Mouse (Mus musculus) erythroid progenitor cell, adult 5-6 weeks (primary cell): Measurements from ENCODE around the gene Clca4b. TPM values are rescaled to one million over a fixed set of nuclear protein-coding genes. Genes with fewer than 3 reads are reported as not detected.

Experiments used
- total RNA-seq, 2 experiments: library from RNA; stranded (forward) in 1 of 2; stranded (reverse) in 1 of 2; fragments of 150-400 nt in 1 of 2; fragments of 186-747, 209-891 nt in 1 of 2; gene quantifications; 2 replicates each; pipeline versions ENCODE4 v1.2.3 to v1.2.4; 2015 to 2017; ENCODE audit warnings: low replicate concordance in 2 of 2

Gene Clca4b
- total RNA-seq, 2 experiments from 2014 or later = not detected

Other genes starting within 250 kb of the Clca4b start
- gene Sh3glb1, start 212.2 kb downstream of the Clca4b start, total RNA-seq (2015; ENCODE audit: low replicate concordance) = 181 and 202 TPM in 2 replicates
- 166 and 182 TPM in 2 replicates for gene Sh3glb1, start 212.2 kb downstream of the Clca4b start, total RNA-seq (2017; ENCODE audit: low replicate concordance)
- gene Clca3a1, start 171.6 kb downstream of the Clca4b start, total RNA-seq (2015; ENCODE audit: low replicate concordance) = 9.2 and 20.5 TPM in 2 replicates
- 12.5 and 17.9 TPM in 2 replicates for gene Clca3a1, start 171.6 kb downstream of the Clca4b start, total RNA-seq (2017; ENCODE audit: low replicate concordance)
- gene Clca3a2, start 113.0 kb downstream of the Clca4b start, total RNA-seq (2015; ENCODE audit: low replicate concordance) = not detected in 2 replicates
- gene Clca3a2, start 113.0 kb downstream of the Clca4b start, total RNA-seq (2017; ENCODE audit: low replicate concordance) = not detected in 2 replicates
- not detected in 2 replicates for gene Clca3b, start 83.2 kb downstream of the Clca4b start, total RNA-seq (2015; ENCODE audit: low replicate concordance)
- gene Clca3b, start 83.2 kb downstream of the Clca4b start, total RNA-seq (2017; ENCODE audit: low replicate concordance) = not detected in 2 replicates
- not detected in 2 replicates for gene Clca4a, start 42.5 kb upstream of the Clca4b start, total RNA-seq (2015; ENCODE audit: low replicate concordance)
- gene Clca4a, start 42.5 kb upstream of the Clca4b start, total RNA-seq (2017; ENCODE audit: low replicate concordance) = not detected in 2 replicates
- not detected in 2 replicates for gene Clca1, start 100.2 kb upstream of the Clca4b start, total RNA-seq (2015; ENCODE audit: low replicate concordance)
- gene Clca1, start 100.2 kb upstream of the Clca4b start, total RNA-seq (2017; ENCODE audit: low replicate concordance) = not detected in 2 replicates
- not detected in 2 replicates for gene Clca2, start 166.9 kb upstream of the Clca4b start, total RNA-seq (2015; ENCODE audit: low replicate concordance)
- gene Clca2, start 166.9 kb upstream of the Clca4b start, total RNA-seq (2017; ENCODE audit: low replicate concordance) = not detected in 2 replicates
- gene Odf2l, start 186.1 kb upstream of the Clca4b start, total RNA-seq (2015; ENCODE audit: low replicate concordance) = 25.6 and 33.1 TPM in 2 replicates
- gene Odf2l, start 186.1 kb upstream of the Clca4b start, total RNA-seq (2017; ENCODE audit: low replicate concordance) = 29.3 and 33.0 TPM in 2 replicates